Mouse (Mus musculus) mesoderm, embryonic 11.5 days (tissue): ENCODE results near the gene Arrdc5.

ENCODE experiments used
- DNase-seq: peaks from one replicate; pipeline ENCODE4 v3.0.0-alpha.2; 2012; ENCODE audit warnings: low read depth, low spot score

Arrdc5 gene

GRCm38 (mm10) chr17:56256239-56256881 lies 43.7 kb downstream of the Arrdc5 start, which contains the start of gene Fem1a:
Gene Fem1a, plus strand, starts transcription at chr17:56256810.
- DNase-seq, result peak; percentile 98

- peak; percentile 98 for DNase-seq
Measured at GRCm38 (mm10) chr17:56255863-56256238, 44.2 kb downstream of the Arrdc5 start.

DNA sequence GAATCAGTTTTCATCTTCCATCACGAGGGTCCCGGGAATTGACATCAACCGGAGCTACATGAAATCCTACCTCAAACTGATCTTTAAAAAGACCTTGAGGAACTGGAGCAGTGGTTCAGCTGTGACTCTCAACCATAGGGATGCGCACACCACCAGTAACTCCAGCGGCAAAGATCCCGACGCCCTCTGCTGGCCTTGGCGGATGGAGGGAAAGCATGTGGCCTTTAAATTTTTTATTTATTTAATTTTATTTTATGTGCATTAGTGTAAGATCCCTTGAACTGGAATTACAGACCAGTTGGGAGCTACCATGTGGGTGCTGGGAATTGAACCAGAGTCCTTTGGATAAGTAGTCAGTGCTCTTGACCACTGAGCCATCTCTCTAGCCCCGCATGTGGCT lies 44.7 kb downstream of the Arrdc5 start:
- no peak for DNase-seq

GRCm38 (mm10) chr17:56254695-56255094 lies 45.4 kb downstream of the Arrdc5 start:
- DNase-seq, result no peak

DNA sequence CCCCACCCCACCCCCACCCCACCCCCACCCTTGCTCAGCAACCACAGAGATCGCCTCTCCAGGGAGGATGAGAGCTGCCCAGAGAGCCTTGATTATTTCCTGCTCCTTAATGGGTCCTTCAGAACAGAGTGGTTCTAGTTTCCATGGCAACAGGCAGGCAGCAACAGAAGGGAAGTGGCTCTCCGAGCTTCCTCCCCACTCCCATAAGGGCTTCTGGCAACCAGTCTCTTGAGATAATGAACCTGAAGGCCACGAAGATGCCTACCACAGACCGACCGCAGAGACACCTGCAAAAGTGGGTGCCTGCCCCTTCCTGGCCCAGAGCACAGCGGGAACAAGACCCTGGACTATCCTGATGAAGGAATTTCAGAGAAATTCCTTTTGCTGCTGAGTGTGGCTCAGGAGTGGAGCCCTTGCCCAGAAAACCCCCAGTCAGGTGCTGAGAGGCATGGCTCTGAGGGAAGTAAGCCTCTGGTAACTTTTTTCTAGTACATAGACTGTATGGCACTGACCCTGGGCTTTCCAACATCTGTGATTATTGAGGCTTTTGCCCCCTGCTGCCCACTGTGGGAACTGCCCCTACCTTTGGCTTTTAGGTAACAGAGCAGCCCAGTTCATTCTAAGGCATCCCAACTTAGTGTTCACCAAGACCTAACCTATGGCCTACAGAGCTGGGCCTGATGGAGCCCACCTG lies 48.8 kb downstream of the Arrdc5 start:
- peak; percentile 69 for DNase-seq

GRCm38 (mm10) chr17:56245608-56246007 lies 54.5 kb downstream of the Arrdc5 start:
- no peak for DNase-seq
